Mouse (Mus musculus): ENCODE results near the gene Adgrv1. TPM values are rescaled to one million over a fixed set of nuclear protein-coding genes. Genes with fewer than 3 reads are reported as not detected.

Adgrv1 gene
- polyA plus RNA-seq, 1 experiment, result under 0.01 TPM

GRCm38 (mm10) chr13:81360338-81360737 is 272.6 kb downstream of the Adgrv1 start:
- no peak overlapping the region for H3K4me3 ChIP-seq (replicated peaks)

DNA sequence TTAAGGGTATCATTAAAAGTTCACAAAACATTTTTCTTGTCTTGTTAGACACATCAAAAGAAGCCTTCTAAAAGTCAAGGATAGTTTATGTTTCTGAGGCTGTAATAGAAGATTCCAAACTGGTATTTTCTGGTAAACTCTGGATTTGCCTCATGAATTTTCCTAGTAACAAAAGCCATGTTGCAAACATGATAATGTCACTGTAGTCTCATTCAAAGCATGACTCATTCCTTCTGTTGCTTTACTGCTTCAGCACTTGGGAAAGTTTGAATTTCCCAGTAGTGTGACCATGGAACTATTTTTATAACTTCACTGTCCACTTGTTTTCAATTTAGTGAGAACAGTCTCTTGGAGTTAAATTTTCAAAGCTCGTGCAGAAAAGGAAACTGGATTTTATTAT is 274.2 kb downstream of the Adgrv1 start:
- H3K27me3 ChIP-seq (ENCODE audit: control insufficient read depth), result no peaks in the 10 kb centered on the region
- no peaks in the 10 kb centered on the region for H3K36me3 ChIP-seq (ENCODE audit: control insufficient read depth)
- no peak for TF ChIP-seq GATA1 (IDR thresholded peaks at IDR 0.05; ENCODE audit: low read length)
- no peak for TF ChIP-seq TAL1 (IDR thresholded peaks at IDR 0.05; ENCODE audit: low read length)

More at GRCm38 (mm10) chr13:81360338-81360737, 272.6 kb downstream of the Adgrv1 start:
- Histone ChIP-seq H3K9me3 (ENCODE audit: control insufficient read depth, low read length) (no peaks in the 10 kb centered on the region), H3K27me3 (ENCODE audit: control insufficient read depth) (no peaks in the 10 kb centered on the region), H3K36me3 (ENCODE audit: control insufficient read depth) (no peaks in the 10 kb centered on the region), H3K4me1 (ENCODE audit: control insufficient read depth) (no peaks in the 10 kb centered on the region)
- TF ChIP-seq TAL1 (IDR thresholded peaks at IDR 0.05; ENCODE audit: low read length), result no peak
- no peak for TF ChIP-seq GATA1 (IDR thresholded peaks at IDR 0.05; ENCODE audit: low read length)

DNA sequence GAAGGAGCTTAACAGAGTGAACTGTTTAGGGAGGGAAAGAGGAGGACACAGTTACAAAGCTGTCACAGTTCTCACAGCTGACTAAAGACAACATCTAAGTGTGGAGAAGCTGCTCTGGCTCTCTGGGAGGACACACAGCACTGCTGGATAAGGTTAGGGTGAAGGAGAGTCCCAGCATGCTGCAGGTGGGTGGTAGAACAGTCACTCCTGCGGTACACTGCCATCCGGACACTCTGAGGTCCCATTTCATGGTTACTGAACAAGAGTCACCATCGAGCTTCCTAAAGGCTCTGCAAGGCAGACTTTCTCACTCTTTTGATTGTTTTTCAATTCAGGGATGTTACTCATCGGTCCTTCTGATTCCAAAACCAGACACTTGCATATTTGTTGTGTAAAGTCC is 274.6 kb downstream of the Adgrv1 start:
- H3K4me3 ChIP-seq (replicated peaks), result no peak overlapping the region
- TF ChIP-seq TAL1 (IDR thresholded peaks at IDR 0.05; ENCODE audit: low read length), result no peak
- TF ChIP-seq GATA1 (IDR thresholded peaks at IDR 0.05; ENCODE audit: low read length), result no peak
- H3K4me1 ChIP-seq (ENCODE audit: control insufficient read depth), result no peaks in the 10 kb centered on the region
- no peaks in the 10 kb centered on the region for H3K9me3 ChIP-seq (ENCODE audit: control insufficient read depth, low read length)
- no peaks in the 10 kb centered on the region for H3K36me3 ChIP-seq (ENCODE audit: control insufficient read depth)
- no peaks in the 10 kb centered on the region for H3K27me3 ChIP-seq (ENCODE audit: control insufficient read depth)

More for the DNA sequence above, 274.2 kb downstream of the Adgrv1 start:
- H3K4me1 ChIP-seq (ENCODE audit: control insufficient read depth), result no peaks in the 10 kb centered on the region
- no peaks in the 10 kb centered on the region for H3K9me3 ChIP-seq (ENCODE audit: control insufficient read depth, low read length)
- no peak overlapping the region for H3K4me3 ChIP-seq (replicated peaks)

- H3K9me3 ChIP-seq (ENCODE audit: control insufficient read depth, low read length), result no peaks in the 10 kb centered on the region
- no peaks in the 10 kb centered on the region for H3K4me1 ChIP-seq (ENCODE audit: control insufficient read depth)
- no peak overlapping the region for H3K4me3 ChIP-seq (replicated peaks)
- H3K27me3 ChIP-seq (ENCODE audit: control insufficient read depth), result no peaks in the 10 kb centered on the region
- no peaks in the 10 kb centered on the region for H3K36me3 ChIP-seq (ENCODE audit: control insufficient read depth)
- TF ChIP-seq TAL1 (IDR thresholded peaks at IDR 0.05; ENCODE audit: low read length), result no peak
Measured at GRCm38 (mm10) chr13:81357215-81357614, 275.7 kb downstream of the Adgrv1 start.

- Histone ChIP-seq H3K27me3 (ENCODE audit: control insufficient read depth) (no peaks in the 10 kb centered on the region), H3K4me3 (replicated peaks) (no peak overlapping the region), H3K9me3 (ENCODE audit: control insufficient read depth, low read length) (no peaks in the 10 kb centered on the region), H3K36me3 (ENCODE audit: control insufficient read depth) (no peaks in the 10 kb centered on the region), H3K4me1 (ENCODE audit: control insufficient read depth) (no peaks in the 10 kb centered on the region)
- TF ChIP-seq GATA1 (IDR thresholded peaks at IDR 0.05; ENCODE audit: low read length) (no peak), TAL1 (IDR thresholded peaks at IDR 0.05; ENCODE audit: low read length) (no peak)
Measured at GRCm38 (mm10) chr13:81354587-81354986, 278.4 kb downstream of the Adgrv1 start.

- H3K4me1 ChIP-seq (ENCODE audit: control insufficient read depth), result no peaks in the 10 kb centered on the region
- no peak overlapping the region for H3K4me3 ChIP-seq (replicated peaks)
- no peaks in the 10 kb centered on the region for H3K27me3 ChIP-seq (ENCODE audit: control insufficient read depth)
- H3K9me3 ChIP-seq (ENCODE audit: control insufficient read depth, low read length), result no peaks in the 10 kb centered on the region
- no peaks in the 10 kb centered on the region for H3K36me3 ChIP-seq (ENCODE audit: control insufficient read depth)
- TF ChIP-seq TAL1 (IDR thresholded peaks at IDR 0.05; ENCODE audit: low read length) (no peak), GATA1 (IDR thresholded peaks at IDR 0.05; ENCODE audit: low read length) (no peak)
Measured at GRCm38 (mm10) chr13:81352296-81352695, 280.7 kb downstream of the Adgrv1 start.

- H3K4me1 ChIP-seq (ENCODE audit: control insufficient read depth), result no peaks in the 10 kb centered on the region
- H3K36me3 ChIP-seq (ENCODE audit: control insufficient read depth), result no peaks in the 10 kb centered on the region
- no peak overlapping the region for H3K4me3 ChIP-seq (replicated peaks)
- TF ChIP-seq TAL1 (IDR thresholded peaks at IDR 0.05; ENCODE audit: low read length), result no peak
- TF ChIP-seq GATA1 (IDR thresholded peaks at IDR 0.05; ENCODE audit: low read length), result no peak
- no peaks in the 10 kb centered on the region for H3K9me3 ChIP-seq (ENCODE audit: control insufficient read depth, low read length)
- H3K27me3 ChIP-seq (ENCODE audit: control insufficient read depth), result no peaks in the 10 kb centered on the region
Measured at GRCm38 (mm10) chr13:81351462-81352155, 281.3 kb downstream of the Adgrv1 start.

- no peaks in the 10 kb centered on the region for H3K4me1 ChIP-seq (ENCODE audit: control insufficient read depth)
- TF ChIP-seq TAL1 (IDR thresholded peaks at IDR 0.05; ENCODE audit: low read length) (no peak), GATA1 (IDR thresholded peaks at IDR 0.05; ENCODE audit: low read length) (no peak)
- no peaks in the 10 kb centered on the region for H3K36me3 ChIP-seq (ENCODE audit: control insufficient read depth)
- H3K9me3 ChIP-seq (ENCODE audit: control insufficient read depth, low read length), result no peaks in the 10 kb centered on the region
- no peaks in the 10 kb centered on the region for H3K27me3 ChIP-seq (ENCODE audit: control insufficient read depth)
- H3K4me3 ChIP-seq (replicated peaks), result no peak overlapping the region
Measured at GRCm38 (mm10) chr13:81347261-81347980, 285.5 kb downstream of the Adgrv1 start.

DNA sequence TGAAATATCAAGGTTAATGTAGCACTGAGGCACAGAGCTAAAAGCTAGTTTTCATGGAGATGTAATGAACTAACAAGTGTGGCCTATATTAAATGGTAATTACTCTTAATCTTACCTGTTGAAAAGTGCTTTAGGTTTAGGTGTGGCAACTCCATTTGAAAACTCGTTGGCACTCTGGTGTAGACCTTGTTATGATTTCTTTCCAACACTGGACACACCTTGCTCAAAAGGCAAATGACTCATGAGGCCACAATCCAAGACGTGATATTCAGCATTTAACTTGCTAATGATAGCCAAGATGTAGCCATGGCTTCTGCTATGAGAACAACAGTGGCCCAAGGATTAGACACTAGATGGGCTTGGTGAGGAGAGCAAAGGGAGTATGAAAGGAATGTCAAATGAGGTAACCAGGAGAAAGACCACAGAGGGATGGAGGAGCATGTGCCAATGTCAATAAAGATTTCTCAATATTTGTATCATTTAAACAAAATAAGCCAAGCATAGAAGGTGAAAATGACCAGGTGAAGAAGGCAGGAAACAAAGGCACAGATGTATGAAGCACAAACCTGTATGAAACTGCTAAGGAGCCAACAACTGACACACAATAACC is 289.9 kb downstream of the Adgrv1 start:
- H3K9me3 ChIP-seq (ENCODE audit: control insufficient read depth, low read length), result no peaks in the 10 kb centered on the region
- no peaks in the 10 kb centered on the region for H3K36me3 ChIP-seq (ENCODE audit: control insufficient read depth)
- H3K27me3 ChIP-seq (ENCODE audit: control insufficient read depth), result no peaks in the 10 kb centered on the region
- TF ChIP-seq TAL1 (IDR thresholded peaks at IDR 0.05; ENCODE audit: low read length) (no peak), GATA1 (IDR thresholded peaks at IDR 0.05; ENCODE audit: low read length) (no peak)
- H3K4me1 ChIP-seq (ENCODE audit: control insufficient read depth), result no peaks in the 10 kb centered on the region
- H3K4me3 ChIP-seq (replicated peaks), result no peak overlapping the region
